Comparison of ENCODE assay signal across 8 mouse cellular contexts in the genomic region with DNA sequence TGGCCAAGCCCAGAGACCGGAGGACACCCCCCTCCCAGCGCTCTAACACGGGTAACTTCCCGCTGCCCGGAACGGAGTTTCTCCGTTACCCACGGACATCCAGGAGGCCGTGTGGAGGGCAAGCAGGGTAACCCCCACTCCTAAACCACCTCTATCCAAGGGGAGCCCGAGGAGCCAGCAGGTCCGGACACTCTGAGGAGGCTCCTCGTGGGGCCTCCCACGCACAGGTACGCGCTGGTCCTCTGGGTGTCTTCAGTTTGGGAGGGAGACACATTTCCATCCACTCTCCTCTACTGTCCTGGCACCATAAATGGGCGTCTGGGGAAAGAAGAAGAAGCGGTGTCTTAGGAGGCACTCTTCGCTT.
A peak's percentile ranks its signal among the peaks of the same experiment; 100 is the strongest.
DNase-seq lines count a peak whose midpoint lies in the region; ATAC-seq and TF ChIP-seq lines count a peak whose summit lies in the region.

No protein-coding gene starts in this region.

- DNase-seq in cerebellum, adult 18-20 months, result no peak
- DNase-seq in lung, postnatal 0 days (ENCODE audit: low spot score), result no peak
- DNase-seq in lung, postnatal 36 days, result no peak
- no peak for DNase-seq in urinary bladder, adult 2 months (ENCODE audit: low spot score)
- DNase-seq in gastrocnemius, postnatal 14 days, result no peak
- no peak for DNase-seq in thymus, postnatal 10 days (ENCODE audit: low spot score in 2 of 2)

- no peaks in the 10 kb centered on the region for H3K36me3 ChIP-seq in lung, postnatal 0 days (ENCODE audit: insufficient read depth, low read length)
- H3K36me3 ChIP-seq in liver, embryonic 15.5 days (replicated peaks), result no peaks in the 10 kb centered on the region

- peak overlapping the region; percentile 34 for H3K4me3 ChIP-seq in lung, postnatal 0 days (ENCODE audit: low read depth, low read length)
- H3K4me3 ChIP-seq in liver, embryonic 15.5 days (replicated peaks), result peak overlapping the region; percentile 23

- H3K27me3 ChIP-seq in lung, postnatal 0 days (replicated peaks; ENCODE audit: insufficient read depth, low read length), result peaks cover 15% of the 10 kb centered on the region
- H3K27me3 ChIP-seq in liver, embryonic 15.5 days, result peaks cover 53% of the 10 kb centered on the region

- H3K4me1 ChIP-seq in lung, postnatal 0 days (ENCODE audit: insufficient read depth, low read depth, low read length), result no peaks in the 10 kb centered on the region
- no peaks in the 10 kb centered on the region for H3K4me1 ChIP-seq in liver, embryonic 15.5 days (replicated peaks)

- peak overlapping the region; percentile 63 for H3K4me2 ChIP-seq in lung, postnatal 0 days (replicated peaks; ENCODE audit: low read depth, low read length)
- peak overlapping the region; percentile 50 for H3K4me2 ChIP-seq in liver, embryonic 15.5 days

- TF ChIP-seq EP300 in lung, postnatal 0 days (IDR thresholded peaks at IDR 0.05), result no peak

- H3K9ac ChIP-seq in lung, postnatal 0 days (replicated peaks; ENCODE audit: low read depth), result no peak overlapping the region
- no peak overlapping the region for H3K9ac ChIP-seq in liver, embryonic 15.5 days

- no peak overlapping the region for H3K27ac ChIP-seq in lung, postnatal 0 days (ENCODE audit: low read length)
- H3K27ac ChIP-seq in liver, embryonic 15.5 days (replicated peaks), result no peak overlapping the region

- intact Hi-C loops in gastrocnemius, postnatal 14 days (cut with DNase I; ENCODE audit: low total_unique reads), result no loop called here

- H3K9me3 ChIP-seq in lung, postnatal 0 days (ENCODE audit: low read length), result no peaks in the 10 kb centered on the region
- H3K9me3 ChIP-seq in liver, embryonic 15.5 days (replicated peaks), result no peaks in the 10 kb centered on the region

- peak; percentile 29 for ATAC-seq in cerebellum, adult (ENCODE audit: insufficient number of reproducible peaks, low FRiP score, low TSS enrichment)
- ATAC-seq in lung, postnatal 0 days, result no peak
- ATAC-seq in liver, embryonic 15.5 days (ENCODE audit: insufficient read depth), result no peak

- WGBS in lung, postnatal 0 days, result 4% methylated on average over 17 of the region's 18 CpGs
- 2% methylated on average over 18 of the region's 18 CpGs for WGBS in liver, embryonic 15.5 days (ENCODE audit: insufficient replicate concordance)

- no peak for TF ChIP-seq CTCF in lung, postnatal 0 days (IDR thresholded peaks at IDR 0.05)
